Comparison of ENCODE assay signal across 13 mouse cellular contexts in genomic region chrX:130351480-130351879, GRCm38 (mm10).
"Had no signal": no experiment of that assay in that cellular context is flagged by ENCODE, and none has a peak within 500 bp of the region (broad histone marks: within the 10 kb centered on the region; RNA-seq: fewer than 3 reads in every experiment).

No protein-coding gene starts in this region.

- H3K9me3 ChIP-seq: limb, embryonic 10.5 days; liver, embryonic 15.5 days; megakaryocyte, embryonic 14.5 days; neural tube, embryonic 12.5 days had no signal

- H3K4me1 ChIP-seq: limb, embryonic 10.5 days; liver, embryonic 15.5 days; megakaryocyte, embryonic 14.5 days; neural tube, embryonic 12.5 days had no signal

- H3K27me3 ChIP-seq: liver, embryonic 15.5 days; megakaryocyte, embryonic 14.5 days; neural tube, embryonic 12.5 days had no signal

- H3K4me3 ChIP-seq: left cerebral cortex, adult 2 months; limb, embryonic 10.5 days; liver, embryonic 15.5 days; megakaryocyte, embryonic 14.5 days; neural tube, embryonic 12.5 days had no signal

- H3K9ac ChIP-seq: liver, embryonic 15.5 days; neural tube, embryonic 12.5 days had no signal

- ATAC-seq: lung, postnatal 0 days had no signal

- DNase-seq: kidney, adult 18-20 months; kidney, postnatal 25 days; lung, adult 2 months; right cerebral cortex, postnatal 25 days; thymus, postnatal 4 days had no signal

- H3K4me2 ChIP-seq: liver, embryonic 11.5 days; liver, embryonic 15.5 days; neural tube, embryonic 12.5 days had no signal

- H3K36me3 ChIP-seq: limb, embryonic 10.5 days; liver, embryonic 15.5 days; neural tube, embryonic 12.5 days had no signal

- H3K27ac ChIP-seq: left cerebral cortex, adult 2 months; limb, embryonic 10.5 days; liver, embryonic 15.5 days; macrophage; neural tube, embryonic 12.5 days had no signal
